Mouse (Mus musculus): ENCODE measurements at regions not wholly inside any gene's neighbourhood (a gene's known extent, or its start where the extent isn't known, plus 50 kb on each side); places are given as distances from the start of the nearest gene placed in this dataset.

GRCm38 (mm10) chr15:67410012-67410411 is 909.3 kb upstream of the Lrrc6 start:
- TF ChIP-seq CTCF (IDR thresholded peaks at IDR 0.05; ENCODE audit: insufficient read depth, low read length) (no peak), POLR2A (IDR thresholded peaks at IDR 0.05; ENCODE audit: borderline replicate concordance, extremely low read depth, low read depth, low read length) (no peak)

All from lung, adult 2 months (tissue).